Mouse (Mus musculus) cerebral cortex, adult 2 months (tissue): ENCODE measurements around the gene Enpp1.

Experiments used
- WGBS: fragments of 180-500 bp; shearing (Covaris S2); methylation state at CpG from one replicate; pipeline ENCODE4 v1.1.7; 2018; 5-methylcytosine and 5-hydroxymethylcytosine counted together

The Enpp1 gene

GRCm38 (mm10) chr10:24710361-24710760, 1.6 kb downstream of the Enpp1 start:
- 91% methylated on average over 6 of the region's 6 CpGs for WGBS

- 90% methylated on average over 6 of the region's 6 CpGs for WGBS
Measured at GRCm38 (mm10) chr10:24707745-24708144, 4.2 kb downstream of the Enpp1 start.

- 92% methylated on average over 2 of the region's 2 CpGs for WGBS
Measured at GRCm38 (mm10) chr10:24706431-24707140, 5.4 kb downstream of the Enpp1 start.

GRCm38 (mm10) chr10:24702698-24703097, 9.3 kb downstream of the Enpp1 start:
- 94% methylated on average over 2 of the region's 2 CpGs for WGBS

- 85% methylated on average over 6 of the region's 6 CpGs for WGBS
Measured at GRCm38 (mm10) chr10:24698131-24698775, 13.7 kb downstream of the Enpp1 start.

- WGBS, result 89% methylated on average over 3 of the region's 3 CpGs
Measured at GRCm38 (mm10) chr10:24696761-24697160, 15.2 kb downstream of the Enpp1 start.

GRCm38 (mm10) chr10:24695786-24696185, 16.2 kb downstream of the Enpp1 start:
- 75% methylated on average over 5 of the region's 5 CpGs for WGBS

- WGBS, result 49% methylated on average over 7 of the region's 7 CpGs
Measured at GRCm38 (mm10) chr10:24682518-24683104, 29.3 kb downstream of the Enpp1 start.

GRCm38 (mm10) chr10:24677681-24678080, 34.3 kb downstream of the Enpp1 start:
- 93% methylated on average over 18 of the region's 18 CpGs for WGBS

GRCm38 (mm10) chr10:24674261-24674660, 37.7 kb downstream of the Enpp1 start:
- 91% methylated on average over 6 of the region's 6 CpGs for WGBS

GRCm38 (mm10) chr10:24672948-24673347, 39.0 kb downstream of the Enpp1 start:
- WGBS, result 97% methylated on average over 2 of the region's 2 CpGs

GRCm38 (mm10) chr10:24670548-24670947, 41.4 kb downstream of the Enpp1 start:
- 93% methylated on average over 6 of the region's 6 CpGs for WGBS

- WGBS, result 95% methylated on average over 11 of the region's 11 CpGs
Measured at GRCm38 (mm10) chr10:24650990-24651569, 60.9 kb downstream of the Enpp1 start.

GRCm38 (mm10) chr10:24647996-24648738, 63.8 kb downstream of the Enpp1 start:
- 86% methylated on average over 6 of the region's 6 CpGs for WGBS

GRCm38 (mm10) chr10:24645169-24645568, 66.8 kb downstream of the Enpp1 start:
- WGBS, result 94% methylated on average over 8 of the region's 8 CpGs

- WGBS, result 66% methylated on average over 11 of the region's 11 CpGs
Measured at GRCm38 (mm10) chr10:24642796-24643580, 69.0 kb downstream of the Enpp1 start.

GRCm38 (mm10) chr10:24641416-24642140, 70.4 kb downstream of the Enpp1 start:
- 74% methylated on average over 14 of the region's 14 CpGs for WGBS

GRCm38 (mm10) chr10:24640186-24640875, 71.6 kb downstream of the Enpp1 start:
- 76% methylated on average over 6 of the region's 6 CpGs for WGBS

- WGBS, result 76% methylated on average over 7 of the region's 7 CpGs
Measured at GRCm38 (mm10) chr10:24639596-24639995, 72.4 kb downstream of the Enpp1 start.
